Mouse (Mus musculus) hindbrain, embryonic 13.5 days (tissue): Measurements from ENCODE around the gene Plppr3. TPM values are rescaled to one million over a fixed set of nuclear protein-coding genes. Genes with fewer than 3 reads are reported as not detected.

Experiments
- ATAC-seq: fragments of 200-750 bp; cut with Nextera tagmentation; 2 replicates; pipeline ENCODE4 v1.8.0; 2017; ENCODE audit warnings: moderate TSS enrichment; ENCODE audit not compliant: low FRiP score
- H3K27ac ChIP-seq: fragments of 300-500 bp; sonication (generic); 2 replicates; pipeline ENCODE4 v1.5.1; 2015; ENCODE audit warnings: inconsistent platforms, mild to moderate bottlenecking, moderate library complexity
- H3K27me3 ChIP-seq: fragments of 300-500 bp; sonication (generic); 2 replicates; pipeline ENCODE4 v1.6.1; 2015; ENCODE audit warnings: mild to moderate bottlenecking, inconsistent platforms
- H3K36me3 ChIP-seq: fragments of 300-500 bp; sonication (generic); 2 replicates; pipeline ENCODE4 v1.6.1; 2015; ENCODE audit warnings: mild to moderate bottlenecking, inconsistent platforms
- H3K4me1 ChIP-seq: fragments of 300-500 bp; sonication (generic); replicated peaks from 2 replicates; pipeline ENCODE4 v1.6.1; 2015; ENCODE audit warnings: inconsistent platforms
- H3K4me2 ChIP-seq: fragments of 300-500 bp; sonication (generic); 2 replicates; pipeline ENCODE4 v1.6.1; 2015; ENCODE audit warnings: inconsistent platforms, mild to moderate bottlenecking, moderate library complexity
- H3K4me3 ChIP-seq: fragments of 300-500 bp; sonication (generic); 2 replicates; pipeline ENCODE4 v1.5.1; 2015; ENCODE audit warnings: mild to moderate bottlenecking, inconsistent platforms
- H3K9ac ChIP-seq: fragments of 300-500 bp; sonication (generic); 2 replicates; pipeline ENCODE4 v1.6.1; 2015; ENCODE audit warnings: mild to moderate bottlenecking, inconsistent platforms
- H3K9me3 ChIP-seq: fragments of 300-500 bp; sonication (generic); 2 replicates; pipeline ENCODE4 v1.6.1; 2016; ENCODE audit warnings: inconsistent platforms
- WGBS: fragments of 180-500 bp; shearing (Covaris S2); methylation state at CpG from one replicate; pipeline ENCODE4 v1.1.7; 2015; 5-methylcytosine and 5-hydroxymethylcytosine counted together
- polyA plus RNA-seq: library from polyadenylated mRNA; unstranded; fragments of >200 nt; fragmentation: Nextera tagmentation; extraction: Ambion mirVana; gene quantifications from 2 replicates; pipeline ENCODE4 v1.2.1, GENCODE M21; 2015

The Plppr3 gene
- polyA plus RNA-seq, 1 experiment from 2014 or later, result 396 TPM

DNA sequence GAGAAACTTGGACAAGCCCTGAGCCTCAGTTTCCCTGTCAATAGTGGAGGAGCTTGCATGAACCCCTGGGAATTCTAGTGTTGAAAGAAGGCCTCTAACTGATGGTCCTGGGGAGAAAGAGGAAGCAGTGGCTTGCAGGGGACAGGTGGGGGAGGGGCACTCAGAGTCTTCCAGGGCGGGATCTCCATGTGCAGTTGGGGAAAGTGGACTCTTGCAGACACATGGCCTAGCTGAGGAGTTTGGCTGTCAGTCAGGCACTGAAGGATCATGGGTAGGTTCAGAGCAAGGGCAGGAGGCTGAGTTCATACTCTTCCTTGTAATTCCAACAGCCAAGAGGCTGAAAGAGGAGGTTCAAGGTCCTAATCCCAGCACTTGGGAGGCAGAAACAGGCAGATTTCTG lies 2.7 kb upstream of the Plppr3 start:
- peaks cover 27% of the 10 kb centered on the region for H3K4me1 ChIP-seq

DNA sequence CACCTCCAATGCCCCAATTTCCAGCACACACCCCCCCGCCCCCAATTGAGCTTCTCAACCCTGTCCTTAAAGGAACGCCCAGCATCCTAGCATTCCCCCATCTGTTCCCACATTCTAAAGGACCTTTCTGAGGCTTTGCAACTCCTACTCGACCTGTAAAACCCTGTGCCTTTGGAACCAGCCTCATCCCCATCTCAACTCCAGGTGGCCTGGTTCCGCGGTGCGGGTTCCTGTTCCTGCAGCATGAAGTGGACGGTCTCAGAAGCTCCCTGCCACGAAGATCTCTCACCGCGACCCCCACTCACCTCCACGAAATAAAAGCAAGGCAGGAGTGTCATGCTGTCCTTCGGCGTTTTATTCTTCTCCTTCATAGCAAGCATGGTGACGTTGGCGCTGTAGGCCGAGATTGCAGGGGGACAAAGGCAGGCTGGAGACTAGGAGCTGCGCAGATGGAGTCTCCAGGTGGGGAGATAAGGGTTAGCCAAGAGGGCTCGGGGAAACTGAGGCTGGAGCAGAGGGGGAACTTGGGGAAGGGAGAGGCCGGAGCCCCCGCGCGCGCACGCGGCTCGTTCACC lies 632 bp downstream of the Plppr3 start:
- Histone ChIP-seq H3K4me1 (peaks cover 54% of the 10 kb centered on the region), H3K9me3 (no peaks in the 10 kb centered on the region), H3K4me3 (peak overlapping the region; percentile 63), H3K36me3 (peaks cover 30% of the 10 kb centered on the region), H3K27me3 (no peaks in the 10 kb centered on the region), H3K9ac (peak overlapping the region; percentile 97), H3K4me2 (peak overlapping the region; percentile 98), H3K27ac (peak overlapping the region; percentile 96)
- under 1% methylated on average over 26 of the region's 26 CpGs for WGBS
- ATAC-seq, result peak; percentile 13

More for the DNA sequence above, 2.7 kb upstream of the Plppr3 start:
- Histone ChIP-seq H3K36me3 (no peaks in the 10 kb centered on the region), H3K27me3 (peaks cover 24% of the 10 kb centered on the region), H3K4me3 (no peak overlapping the region), H3K4me2 (no peak overlapping the region), H3K9me3 (no peaks in the 10 kb centered on the region), H3K9ac (no peak overlapping the region), H3K27ac (no peak overlapping the region)
- ATAC-seq, result no peak
- WGBS, result 50% methylated on average over 1 of the region's 1 CpGs

DNA sequence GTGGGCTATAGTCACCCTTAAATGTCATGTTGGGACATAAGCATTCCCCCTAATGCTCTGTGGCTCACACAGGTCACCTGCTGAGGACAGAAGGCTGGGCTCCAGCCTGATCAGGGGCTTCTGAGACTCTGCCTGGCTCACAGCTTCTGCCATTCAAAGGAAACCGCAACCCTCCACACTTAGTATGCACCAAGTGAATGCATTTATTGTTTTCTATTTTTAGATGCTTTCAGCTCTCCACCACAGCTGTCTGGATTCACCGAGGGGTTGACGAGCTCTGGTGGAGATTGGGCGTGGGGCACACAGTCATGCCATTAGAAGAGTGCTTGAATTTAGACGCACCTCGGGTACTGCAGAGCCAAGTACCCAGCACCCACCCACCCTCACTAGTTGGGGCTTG lies 1.1 kb downstream of the Plppr3 start:
- Histone ChIP-seq H3K4me1 (peaks cover 56% of the 10 kb centered on the region), H3K4me2 (peak overlapping the region; percentile 98), H3K9me3 (no peaks in the 10 kb centered on the region), H3K36me3 (peaks cover 32% of the 10 kb centered on the region), H3K4me3 (peak overlapping the region; percentile 63), H3K27ac (peak overlapping the region; percentile 96), H3K27me3 (no peaks in the 10 kb centered on the region), H3K9ac (peak overlapping the region; percentile 97)
- 2% methylated on average over 6 of the region's 6 CpGs for WGBS
- peak; percentile 7; the same call in 1 of the 2 replicates for ATAC-seq

DNA sequence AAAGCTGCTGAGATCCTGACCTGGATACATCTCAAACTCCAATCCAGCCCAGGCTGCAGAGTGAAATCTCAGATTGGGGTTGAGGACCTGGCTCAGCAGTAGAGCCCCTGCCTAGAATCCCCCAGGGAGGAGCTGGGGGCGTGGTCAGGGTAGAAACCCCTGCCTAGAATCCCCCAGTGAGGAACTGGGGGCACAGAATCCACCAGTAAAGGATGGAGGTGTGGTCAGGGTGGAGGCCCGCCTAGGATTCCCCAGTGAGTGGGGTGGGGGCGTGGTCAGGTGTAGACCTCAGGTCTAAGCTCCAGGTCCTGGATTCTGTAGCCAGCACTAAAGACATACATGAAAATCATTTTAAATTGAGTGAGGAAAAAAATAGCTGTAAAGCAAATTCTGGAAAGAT lies 1.6 kb downstream of the Plppr3 start:
- Histone ChIP-seq H3K4me3 (peak overlapping the region; percentile 63), H3K27me3 (no peaks in the 10 kb centered on the region), H3K4me2 (peak overlapping the region; percentile 98), H3K9me3 (no peaks in the 10 kb centered on the region), H3K27ac (peak overlapping the region; percentile 96), H3K4me1 (peaks cover 56% of the 10 kb centered on the region), H3K36me3 (peaks cover 34% of the 10 kb centered on the region), H3K9ac (peak overlapping the region; percentile 97)
- WGBS, result 42% methylated on average over 3 of the region's 3 CpGs
- no peak for ATAC-seq

DNA sequence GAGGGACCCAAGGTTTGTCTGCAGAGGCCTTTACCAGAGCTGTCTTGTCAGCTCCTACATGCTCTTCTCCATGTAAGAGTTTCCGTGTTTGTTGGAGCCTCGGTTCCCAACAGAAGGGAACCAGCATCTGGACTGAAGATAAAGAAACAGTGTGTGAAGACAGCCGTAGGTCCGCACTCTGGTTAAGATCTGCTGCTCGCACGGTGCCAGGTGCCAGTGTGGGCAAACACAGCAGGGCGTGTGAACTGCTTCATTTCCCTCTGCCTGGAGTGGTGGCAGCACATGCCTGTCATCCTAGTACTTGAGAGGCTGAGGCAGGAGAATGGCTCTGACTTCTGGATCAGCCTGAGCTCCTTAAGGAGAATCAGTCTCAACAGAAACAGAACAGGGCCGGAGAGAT lies 2.6 kb downstream of the Plppr3 start:
- WGBS, result 93% methylated on average over 8 of the region's 8 CpGs

DNA sequence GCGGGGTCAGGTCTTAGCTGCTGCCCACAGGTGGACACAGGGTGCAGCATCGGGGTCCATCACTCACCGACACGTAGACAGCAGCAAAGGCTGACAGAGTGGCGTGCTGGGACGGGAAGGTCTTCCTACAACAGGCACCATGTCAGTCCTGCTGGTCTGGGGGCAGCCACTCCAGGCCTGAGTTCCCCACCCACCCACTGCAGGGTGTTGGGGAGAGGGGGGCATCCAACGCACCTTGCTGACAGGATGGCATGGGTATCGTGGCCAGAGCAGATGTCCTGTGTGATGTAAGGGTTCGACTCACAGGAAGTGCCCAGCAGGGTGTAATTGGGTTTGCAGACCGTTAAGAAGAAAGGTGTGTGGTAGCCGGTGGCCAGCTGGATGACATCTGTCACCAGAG lies 7.8 kb downstream of the Plppr3 start:
- 82% methylated on average over 11 of the region's 11 CpGs for WGBS
- Histone ChIP-seq H3K4me3 (no peak overlapping the region), H3K27me3 (no peaks in the 10 kb centered on the region), H3K36me3 (peaks cover 86% of the 10 kb centered on the region), H3K27ac (0 out of 2 replicates have a peak overlapping the region, but pooled peaks have one; percentile 61), H3K9me3 (no peaks in the 10 kb centered on the region), H3K4me2 (no peak overlapping the region), H3K9ac (0 out of 2 replicates have a peak overlapping the region, but pooled peaks have one; percentile 8), H3K4me1 (peaks cover 66% of the 10 kb centered on the region)
- ATAC-seq, result no peak

More for the DNA sequence above, 2.6 kb downstream of the Plppr3 start:
- peak overlapping the region; percentile 63 for H3K4me3 ChIP-seq
- no peak overlapping the region for H3K27ac ChIP-seq
- peak overlapping the region; percentile 97; the same call in 1 of the 2 replicates for H3K9ac ChIP-seq
- peaks cover 42% of the 10 kb centered on the region for H3K36me3 ChIP-seq
- H3K27me3 ChIP-seq, result no peaks in the 10 kb centered on the region
- no peak for ATAC-seq
- H3K4me2 ChIP-seq, result peak overlapping the region; percentile 98
- H3K9me3 ChIP-seq, result no peaks in the 10 kb centered on the region
- peaks cover 64% of the 10 kb centered on the region for H3K4me1 ChIP-seq

DNA sequence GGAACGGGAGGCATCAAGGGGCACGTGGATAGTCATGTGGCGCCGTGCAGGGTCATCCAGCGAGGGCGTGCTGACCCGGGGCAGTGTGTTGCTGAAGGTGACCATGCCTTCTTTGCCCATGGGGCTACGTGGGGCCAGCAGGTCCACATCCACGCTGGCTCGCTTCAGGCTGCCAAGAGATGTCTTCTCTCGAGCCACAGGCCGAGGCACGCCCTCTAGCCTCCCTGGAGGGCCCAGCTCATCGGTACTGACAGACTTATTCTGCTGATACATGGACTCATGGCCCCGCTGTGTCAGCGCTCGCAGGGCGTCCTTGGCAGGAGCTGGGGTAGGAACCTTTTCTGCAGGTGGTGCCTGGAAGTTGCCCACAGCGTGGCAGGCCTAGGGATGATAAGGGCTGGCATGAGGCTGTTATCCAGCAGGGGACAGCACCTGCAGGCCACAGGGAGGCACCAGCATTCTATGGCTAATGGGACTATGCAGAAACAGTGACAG lies 8.6 kb downstream of the Plppr3 start:
- H3K4me1 ChIP-seq, result peaks cover 64% of the 10 kb centered on the region
- H3K9me3 ChIP-seq, result no peaks in the 10 kb centered on the region
- H3K27ac ChIP-seq, result peak overlapping the region; percentile 61
- H3K36me3 ChIP-seq, result peaks cover 86% of the 10 kb centered on the region
- H3K27me3 ChIP-seq, result no peaks in the 10 kb centered on the region
- peak; percentile 5; the same call in 1 of the 2 replicates for ATAC-seq
- WGBS, result 72% methylated on average over 19 of the region's 19 CpGs
- H3K9ac ChIP-seq, result peak overlapping the region; percentile 46; the same call in 1 of the 2 replicates
- H3K4me3 ChIP-seq, result no peak overlapping the region
- H3K4me2 ChIP-seq, result no peak overlapping the region

DNA sequence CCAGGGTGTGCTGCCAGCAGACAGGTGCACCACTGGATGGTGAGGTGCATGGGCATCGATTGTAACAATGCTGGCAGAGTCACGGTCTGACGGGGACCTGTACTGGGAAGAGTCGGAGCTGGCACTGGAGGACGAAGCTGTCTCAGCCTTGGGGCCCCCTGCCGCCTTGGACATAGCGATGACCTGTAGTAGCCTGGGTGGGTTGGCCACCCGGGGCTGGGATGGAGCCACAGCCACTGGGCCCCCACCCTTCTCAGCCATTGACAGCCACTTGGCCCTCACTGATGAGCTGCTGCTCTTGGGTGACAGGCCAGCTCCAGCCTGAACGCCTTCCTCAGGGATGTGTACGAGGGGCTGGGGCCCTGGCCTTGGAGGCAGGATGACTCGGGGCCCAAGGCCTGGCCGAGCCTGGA lies 9.2 kb downstream of the Plppr3 start:
- Histone ChIP-seq H3K27me3 (no peaks in the 10 kb centered on the region), H3K9ac (0 out of 2 replicates have a peak overlapping the region, but pooled peaks have one; percentile 46), H3K4me1 (peaks cover 62% of the 10 kb centered on the region), H3K36me3 (peaks cover 88% of the 10 kb centered on the region), H3K4me2 (no peak overlapping the region), H3K9me3 (no peaks in the 10 kb centered on the region), H3K4me3 (no peak overlapping the region), H3K27ac (peak overlapping the region; percentile 61)
- ATAC-seq, result no peak
- 70% methylated on average over 12 of the region's 12 CpGs for WGBS

DNA sequence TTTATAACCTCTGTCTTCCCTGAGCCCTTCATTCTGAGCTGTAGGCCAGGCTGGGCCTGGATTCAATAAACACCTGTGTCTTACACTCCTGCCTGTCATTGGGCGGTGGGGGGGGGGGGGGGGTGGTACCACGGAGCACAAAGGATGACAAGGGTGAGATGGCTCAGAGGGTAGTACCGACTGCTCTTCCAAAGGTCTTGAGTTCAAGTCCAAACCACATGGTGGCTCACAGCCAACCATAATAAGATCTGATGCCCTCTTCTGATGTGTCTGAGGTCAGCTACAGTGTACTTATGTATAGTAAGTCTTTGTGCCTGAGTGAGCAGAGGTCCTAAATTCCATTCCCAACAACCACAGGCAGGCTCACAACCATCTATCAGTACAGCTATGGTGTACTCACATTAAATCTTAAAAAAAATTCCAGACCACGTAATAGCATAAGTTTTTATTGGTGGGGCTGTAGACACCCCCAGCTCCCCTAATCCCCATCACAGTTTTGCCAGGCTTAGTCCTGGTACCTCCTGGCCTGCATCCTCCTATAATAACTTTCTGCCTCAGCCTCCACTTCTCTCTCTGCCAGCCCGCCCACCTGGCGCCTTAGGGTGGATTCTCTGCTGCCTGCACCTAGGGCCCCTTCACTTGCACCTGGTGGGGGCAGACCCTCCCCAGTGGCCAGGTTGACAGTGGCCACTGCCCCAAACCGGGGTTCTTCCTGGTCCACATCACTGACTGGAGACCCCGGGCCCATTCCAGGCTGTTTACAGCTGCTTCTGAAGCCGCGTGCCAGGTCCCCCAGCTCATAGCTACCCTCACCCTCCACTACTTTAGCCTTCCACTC lies 9.9 kb downstream of the Plppr3 start:
- Histone ChIP-seq H3K36me3 (peaks cover 88% of the 10 kb centered on the region), H3K27me3 (no peaks in the 10 kb centered on the region), H3K9me3 (no peaks in the 10 kb centered on the region), H3K4me3 (no peak overlapping the region), H3K4me2 (no peak overlapping the region), H3K27ac (peak overlapping the region; percentile 61), H3K4me1 (peaks cover 62% of the 10 kb centered on the region), H3K9ac (0 out of 2 replicates have a peak overlapping the region, but pooled peaks have one; percentile 46)
- WGBS, result 58% methylated on average over 10 of the region's 10 CpGs
- ATAC-seq, result 0 out of 2 replicates have a peak, but pooled peaks have one; percentile 17

DNA sequence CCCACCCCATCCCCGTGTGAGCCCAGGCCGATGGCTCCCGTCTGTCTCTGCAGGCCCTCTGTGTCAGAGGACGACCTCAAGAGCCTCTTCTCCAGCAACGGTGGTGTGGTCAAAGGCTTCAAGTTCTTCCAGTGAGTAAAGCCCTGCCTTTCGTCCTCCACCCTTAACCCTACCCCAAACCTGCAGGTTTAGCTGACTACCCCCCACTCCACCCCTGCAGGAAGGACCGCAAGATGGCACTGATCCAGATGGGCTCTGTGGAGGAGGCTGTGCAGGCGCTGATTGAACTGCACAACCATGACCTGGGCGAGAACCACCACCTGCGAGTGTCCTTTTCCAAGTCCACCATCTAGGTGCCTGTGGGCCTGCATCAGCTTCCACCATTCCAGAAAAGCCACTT lies 11.5 kb downstream of the Plppr3 start:
- Histone ChIP-seq H3K4me2 (no peak overlapping the region), H3K36me3 (peaks cover 88% of the 10 kb centered on the region), H3K4me3 (no peak overlapping the region), H3K27ac (0 out of 2 replicates have a peak overlapping the region, but pooled peaks have one; percentile 46), H3K27me3 (no peaks in the 10 kb centered on the region), H3K4me1 (peaks cover 69% of the 10 kb centered on the region), H3K9me3 (no peaks in the 10 kb centered on the region), H3K9ac (no peak overlapping the region)
- WGBS, result 78% methylated on average over 10 of the region's 10 CpGs
- ATAC-seq, result no peak

DNA sequence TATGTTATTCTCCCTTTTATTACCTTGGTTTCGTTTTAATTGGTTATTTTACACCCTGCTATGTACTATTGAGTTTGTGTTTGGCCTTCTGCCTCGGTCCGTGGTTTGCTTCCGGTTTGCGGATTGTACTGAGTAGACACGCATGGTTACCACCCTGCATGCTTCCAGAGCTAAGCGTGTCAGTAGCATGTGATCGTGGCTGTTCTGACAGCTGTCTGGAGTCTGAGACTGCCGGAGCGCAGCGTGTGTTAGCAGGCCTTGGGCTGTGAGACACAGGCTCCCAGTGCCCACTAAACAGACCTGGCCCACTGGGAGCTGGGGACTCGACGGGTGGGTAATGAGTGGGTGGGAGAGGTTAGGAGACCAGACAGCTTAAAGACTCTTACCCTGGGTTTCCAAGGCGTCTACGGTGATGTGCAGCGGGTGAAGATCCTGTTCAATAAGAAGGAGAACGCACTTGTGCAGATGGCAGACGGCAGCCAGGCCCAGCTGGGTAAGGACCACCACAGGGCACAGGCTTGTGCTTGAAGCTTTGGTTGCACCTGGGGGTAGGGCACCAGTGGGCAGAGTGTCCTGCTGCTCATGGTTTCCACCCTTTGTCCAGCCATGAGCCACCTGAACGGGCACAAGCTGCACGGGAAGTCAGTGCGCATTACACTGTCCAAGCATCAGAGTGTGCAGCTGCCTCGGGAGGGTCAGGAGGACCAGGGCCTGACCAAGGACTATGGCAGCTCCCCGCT lies 12.2 kb downstream of the Plppr3 start:
- Histone ChIP-seq H3K4me2 (no peak overlapping the region), H3K27ac (peak overlapping the region; percentile 46), H3K27me3 (no peaks in the 10 kb centered on the region), H3K9ac (peak overlapping the region; percentile 2; the same call in 1 of the 2 replicates), H3K4me1 (peaks cover 72% of the 10 kb centered on the region), H3K9me3 (no peaks in the 10 kb centered on the region), H3K36me3 (peaks cover 92% of the 10 kb centered on the region), H3K4me3 (no peak overlapping the region)
- no peak for ATAC-seq
- WGBS, result 79% methylated on average over 23 of the region's 23 CpGs
